Mouse (Mus musculus) MEL (cell line): Measurements from ENCODE around the gene Ehmt2. TPM values are rescaled to one million over a fixed set of nuclear protein-coding genes. Genes with fewer than 3 reads are reported as not detected.
A peak's percentile ranks its signal among the peaks of the same experiment; 100 is the strongest.

Source experiments
- DNase-seq: peaks from one replicate; pipeline ENCODE4 v3.0.0; 2011; ENCODE audit warnings: low read depth, low spot score
- H3K27ac ChIP-seq: 2 replicates; pipeline ENCODE4 v1.5.1; 2012; ENCODE audit warnings: low read depth, mild to moderate bottlenecking, control low read depth, low read length, moderate library complexity; ENCODE audit not compliant: control insufficient read depth
- H3K27me3 ChIP-seq, 2 experiments: fragments of 150-350 bp in 1 of 2; sonication (generic) in 1 of 2; 2 replicates each; pipeline ENCODE4 v1.6.1; 2012; ENCODE audit warnings: low read length in 2 of 2, mild to moderate bottlenecking in 2 of 2, improper control_type of control experiment in 1 of 2, moderate library complexity in 1 of 2; ENCODE audit not compliant: insufficient read depth in 2 of 2, control insufficient read depth in 1 of 2
- H3K36me3 ChIP-seq, 2 experiments: 2 replicates each; pipeline ENCODE4 v1.6.1; 2012 to 2014; ENCODE audit warnings: low read length in 2 of 2, improper control_type of control experiment in 1 of 2, inconsistent platforms in 1 of 2, mild to moderate bottlenecking in 1 of 2; ENCODE audit not compliant: insufficient read depth in 2 of 2, control insufficient read depth in 1 of 2
- H3K4me1 ChIP-seq, 2 experiments: fragments of 150-350 bp in 1 of 2; sonication (generic) in 1 of 2; 2 replicates each; pipeline ENCODE4 v1.6.1; 2012; ENCODE audit warnings: low read length in 2 of 2, improper control_type of control experiment in 1 of 2, mild to moderate bottlenecking in 1 of 2; ENCODE audit not compliant: insufficient read depth in 2 of 2, control insufficient read depth in 1 of 2
- H3K4me3 ChIP-seq, 2 experiments: fragments of 150-350 bp in 1 of 2; sonication (generic) in 1 of 2; 2 replicates each; pipeline ENCODE4 v1.5.1; 2012; ENCODE audit warnings: low read depth in 2 of 2, low read length in 2 of 2, mild to moderate bottlenecking in 2 of 2, moderate library complexity in 2 of 2, control low read depth in 1 of 2, improper control_type of control experiment in 1 of 2; ENCODE audit not compliant: control insufficient read depth in 1 of 2, insufficient read depth in 1 of 2
- H3K79me2 ChIP-seq: 2 replicates; pipeline ENCODE4 v1.6.1; 2012; ENCODE audit warnings: mild to moderate bottlenecking, low read length, moderate library complexity; ENCODE audit not compliant: control insufficient read depth, poor library complexity, insufficient read depth
- H3K9ac ChIP-seq: 2 replicates; pipeline ENCODE4 v1.6.1; 2012; ENCODE audit warnings: low read depth, mild to moderate bottlenecking, control low read depth, low read length, moderate library complexity; ENCODE audit not compliant: control insufficient read depth, poor library complexity, severe bottlenecking
- H3K9me3 ChIP-seq: fragments of 150-350 bp; sonication (generic); replicated peaks from 2 replicates; pipeline ENCODE4 v1.6.1; 2012; ENCODE audit warnings: mild to moderate bottlenecking, low read length, improper control_type of control experiment, moderate library complexity; ENCODE audit not compliant: insufficient read depth
- BHLHE40 ChIP-seq: IDR thresholded peaks from 2 replicates; pipeline ENCODE4 v1.6.1; 2012; ENCODE audit warnings: low read depth, mild to moderate bottlenecking, inconsistent platforms, low read length, improper control_type of control experiment, borderline replicate concordance
- CHD1 ChIP-seq: IDR thresholded peaks from 2 replicates; pipeline ENCODE4 v1.6.1; 2012; ENCODE audit warnings: low read depth, mild to moderate bottlenecking, inconsistent platforms, low read length, improper control_type of control experiment
- CHD2 ChIP-seq: IDR thresholded peaks from 2 replicates; pipeline ENCODE4 v1.6.1; 2011; ENCODE audit warnings: low read length, improper control_type of control experiment
- CTCF ChIP-seq, 3 experiments: IDR thresholded peaks in 2 of 3; conservative IDR thresholded peaks in 1 of 3; 2 replicates each; pipeline ENCODE4 v1.5.1; 2011 to 2012; ENCODE audit warnings: low read length in 3 of 3, low read depth in 2 of 3, mild to moderate bottlenecking in 2 of 3, improper control_type of control experiment in 1 of 3, inconsistent platforms in 1 of 3, mixed read lengths in 1 of 3, moderate library complexity in 1 of 3; ENCODE audit not compliant: control insufficient read depth in 1 of 3, insufficient read depth in 1 of 3, poor library complexity in 1 of 3, severe bottlenecking in 1 of 3
- E2F4 ChIP-seq: IDR thresholded peaks from 2 replicates; pipeline ENCODE4 v1.6.1; 2011; ENCODE audit warnings: low read depth, low read length, improper control_type of control experiment, borderline replicate concordance
- ELF1 ChIP-seq: IDR thresholded peaks from 2 replicates; pipeline ENCODE4 v1.6.1; 2014; ENCODE audit warnings: low read depth, mild to moderate bottlenecking, inconsistent platforms, low read length, improper control_type of control experiment, moderate library complexity
- EP300 ChIP-seq, 2 experiments: IDR thresholded peaks; 2 replicates each; pipeline ENCODE4 v1.6.1; 2011; ENCODE audit warnings: improper control_type of control experiment in 2 of 2, low read length in 2 of 2, low read depth in 1 of 2, mild to moderate bottlenecking in 1 of 2
- ETS1 ChIP-seq: IDR thresholded peaks from 2 replicates; pipeline ENCODE4 v1.6.1; 2012; ENCODE audit warnings: low read depth, mild to moderate bottlenecking, inconsistent platforms, low read length, improper control_type of control experiment, moderate library complexity
- GABPA ChIP-seq: IDR thresholded peaks from 2 replicates; pipeline ENCODE4 v1.6.1; 2012; ENCODE audit warnings: low read depth, mild to moderate bottlenecking, inconsistent platforms, low read length, improper control_type of control experiment, moderate library complexity
- GATA1 ChIP-seq: IDR thresholded peaks from 2 replicates; pipeline ENCODE4 v1.6.1; 2011; ENCODE audit warnings: low read depth, low read length, improper control_type of control experiment
- HCFC1 ChIP-seq: IDR thresholded peaks from 2 replicates; pipeline ENCODE4 v1.6.1; 2012; ENCODE audit warnings: low read depth, mild to moderate bottlenecking, inconsistent platforms, low read length, improper control_type of control experiment, moderate library complexity
- JUND ChIP-seq: IDR thresholded peaks from 2 replicates; pipeline ENCODE4 v1.6.1; 2011; ENCODE audit warnings: low read depth, mild to moderate bottlenecking, improper control_type of control experiment, low read length
- KAT2A ChIP-seq: conservative IDR thresholded peaks from 2 replicates; pipeline ENCODE4 v1.6.1; 2012; ENCODE audit warnings: low read depth, low read length, improper control_type of control experiment, inconsistent platforms
- MAX ChIP-seq: IDR thresholded peaks from 2 replicates; pipeline ENCODE4 v1.6.1; 2011; ENCODE audit warnings: low read length, improper control_type of control experiment
- MEF2A ChIP-seq: IDR thresholded peaks from 2 replicates; pipeline ENCODE4 v1.6.1; 2014; ENCODE audit warnings: low read depth, mild to moderate bottlenecking, inconsistent platforms, low read length, improper control_type of control experiment; ENCODE audit not compliant: poor library complexity, insufficient replicate concordance, severe bottlenecking; ENCODE audit errors: extremely low read depth
- MXI1 ChIP-seq: IDR thresholded peaks from 2 replicates; pipeline ENCODE4 v1.6.1; 2011; ENCODE audit warnings: mild to moderate bottlenecking, low read depth, low read length, improper control_type of control experiment
- MYB ChIP-seq: IDR thresholded peaks from 2 replicates; pipeline ENCODE4 v1.6.1; 2011; ENCODE audit warnings: mild to moderate bottlenecking, low read depth, low read length, improper control_type of control experiment
- NELFE ChIP-seq: IDR thresholded peaks from 2 replicates; pipeline ENCODE4 v1.6.1; 2011; ENCODE audit warnings: low read depth, low read length, improper control_type of control experiment
- NRF1 ChIP-seq: IDR thresholded peaks from 2 replicates; pipeline ENCODE4 v1.6.1; 2014; ENCODE audit warnings: low read depth, mild to moderate bottlenecking, inconsistent platforms, low read length, improper control_type of control experiment, moderate library complexity; ENCODE audit not compliant: poor library complexity, insufficient read depth, severe bottlenecking
- POLR2A ChIP-seq, 2 experiments: IDR thresholded peaks; 2 replicates each; pipeline ENCODE4 v1.6.1; 2011 to 2012; ENCODE audit warnings: low read length in 2 of 2, mild to moderate bottlenecking in 2 of 2, control low read depth in 1 of 2, improper control_type of control experiment in 1 of 2, low read depth in 1 of 2, moderate library complexity in 1 of 2; ENCODE audit not compliant: control insufficient read depth in 1 of 2, insufficient read depth in 1 of 2, poor library complexity in 1 of 2
- POLR2AphosphoS2 ChIP-seq: IDR thresholded peaks from 2 replicates; pipeline ENCODE4 v1.6.1; 2011; ENCODE audit warnings: low read length, improper control_type of control experiment
- POLR2AphosphoS5 ChIP-seq: IDR thresholded peaks from 2 replicates; pipeline ENCODE4 v1.6.1; 2012; ENCODE audit warnings: low read depth, borderline replicate concordance, mild to moderate bottlenecking, inconsistent platforms, low read length, moderate library complexity, mixed read lengths
- RAD21 ChIP-seq: IDR thresholded peaks from 2 replicates; pipeline ENCODE4 v1.6.1; 2011; ENCODE audit warnings: mild to moderate bottlenecking, low read depth, low read length, improper control_type of control experiment
- RCOR1 ChIP-seq: IDR thresholded peaks from 2 replicates; pipeline ENCODE4 v1.6.1; 2012; ENCODE audit warnings: low read depth, mild to moderate bottlenecking, inconsistent platforms, low read length, improper control_type of control experiment
- SIN3A ChIP-seq: IDR thresholded peaks from 2 replicates; pipeline ENCODE4 v1.6.1; 2012; ENCODE audit warnings: low read length, improper control_type of control experiment, inconsistent platforms
- SMC3 ChIP-seq: IDR thresholded peaks from 2 replicates; pipeline ENCODE4 v1.6.1; 2011; ENCODE audit warnings: low read depth, low read length, improper control_type of control experiment
- TAL1 ChIP-seq: IDR thresholded peaks from 2 replicates; pipeline ENCODE4 v1.6.1; 2012; ENCODE audit warnings: mild to moderate bottlenecking, inconsistent platforms, low read length, moderate library complexity, mixed read lengths
- TBP ChIP-seq: IDR thresholded peaks from 2 replicates; pipeline ENCODE4 v1.8.0; 2011; ENCODE audit warnings: low read depth, low read length, improper control_type of control experiment
- TCF12 ChIP-seq: IDR thresholded peaks from 2 replicates; pipeline ENCODE4 v1.6.1; 2014; ENCODE audit warnings: low read depth, mild to moderate bottlenecking, inconsistent platforms, low read length, improper control_type of control experiment, moderate library complexity
- USF1 ChIP-seq: IDR thresholded peaks from 2 replicates; pipeline ENCODE4 v1.6.1; 2014; ENCODE audit warnings: low read depth, mild to moderate bottlenecking, inconsistent platforms, low read length, improper control_type of control experiment, moderate library complexity
- USF2 ChIP-seq, 2 experiments: IDR thresholded peaks; 2 replicates each; pipeline ENCODE4 v1.6.1; 2011 to 2012; ENCODE audit warnings: improper control_type of control experiment in 2 of 2, low read length in 2 of 2, borderline replicate concordance in 1 of 2, inconsistent platforms in 1 of 2, low read depth in 1 of 2, mild to moderate bottlenecking in 1 of 2; ENCODE audit not compliant: insufficient read depth in 1 of 2
- ZC3H11A ChIP-seq: IDR thresholded peaks from 2 replicates; pipeline ENCODE4 v1.6.1; 2012; ENCODE audit warnings: low read depth, mild to moderate bottlenecking, inconsistent platforms, low read length, improper control_type of control experiment
- ZKSCAN1 ChIP-seq: IDR thresholded peaks from 2 replicates; pipeline ENCODE4 v1.6.1; 2012; ENCODE audit warnings: low read depth, mild to moderate bottlenecking, inconsistent platforms, low read length, improper control_type of control experiment, moderate library complexity
- ZMIZ1 ChIP-seq: IDR thresholded peaks from 2 replicates; pipeline ENCODE4 v1.6.1; 2012; ENCODE audit warnings: low read depth, mild to moderate bottlenecking, inconsistent platforms, low read length, improper control_type of control experiment, moderate library complexity
- ZNF384 ChIP-seq: IDR thresholded peaks from 2 replicates; pipeline ENCODE4 v1.6.1; 2012; ENCODE audit warnings: low read depth, mild to moderate bottlenecking, inconsistent platforms, low read length, improper control_type of control experiment
- polyA plus RNA-seq, 2 experiments: library from polyadenylated mRNA; stranded (reverse) in 1 of 2; unstranded in 1 of 2; fragments of >175 nt in 1 of 2; fragments of >200 nt in 1 of 2; gene quantifications; 2 replicates each; pipeline versions ENCODE4 v1.2.1 to v1.2.4; 2012; ENCODE audit warnings: low replicate concordance in 2 of 2, low read depth in 1 of 2; ENCODE audit not compliant: insufficient read length in 2 of 2, insufficient read depth in 1 of 2, missing spikeins in 1 of 2
- total RNA-seq: library from RNA; depleted of rRNA; stranded (reverse); fragments of 300-350 nt; gene quantifications from 2 replicates; pipeline ENCODE4 v1.2.3, GENCODE M21; 2012

The Ehmt2 gene
- total and polyA plus RNA-seq, 3 experiments: 66.6 to 113 TPM; not detected in 1

GRCm38 (mm10) chr17:34897373-34898159, 703 bp upstream of the Ehmt2 start:
- Histone ChIP-seq H3K9ac (peak overlapping the region; percentile 86), H3K9me3 (no peaks in the 10 kb centered on the region)
- peak; percentile 42 for TF ChIP-seq TBP
- TF ChIP-seq MXI1: no peak
- TF ChIP-seq GABPA: no peak
- TF ChIP-seq JUND: no peak
- peak; percentile 42; the same call in 1 of the 2 replicates for TF ChIP-seq RCOR1
- TF ChIP-seq TAL1: no peak
- peak; percentile 30; the same call in 1 of the 2 replicates for TF ChIP-seq CHD2
- TF ChIP-seq ELF1: no peak
- peak; percentile 38; the same call in 1 of the 2 replicates for TF ChIP-seq ZMIZ1
- peak; percentile 51; the same call in 1 of the 2 replicates for TF ChIP-seq ZKSCAN1
- no peak for TF ChIP-seq ZC3H11A
- peak; percentile 35; the same call in 1 of the 2 replicates for TF ChIP-seq BHLHE40
- 0 out of 2 replicates have a peak, but pooled peaks have one; percentile 68 for TF ChIP-seq CHD1
- no peak for TF ChIP-seq NRF1
- TF ChIP-seq CTCF (IDR thresholded peaks at IDR 0.05 in 2 of 3, conservative IDR thresholded peaks at IDR 0.05 in 1 of 3; ENCODE audit: control insufficient read depth in 1 of 3, insufficient read depth in 1 of 3, low read depth in 2 of 3, low read length in 3 of 3, poor library complexity in 1 of 3, severe bottlenecking in 1 of 3): no peak
- TF ChIP-seq TCF12: 0 out of 2 replicates have a peak, but pooled peaks have one; percentile 21
- no peak; a peak in 2 of 4 replicates for TF ChIP-seq POLR2A (IDR thresholded peaks at IDR 0.05; ENCODE audit: control insufficient read depth in 1 of 2, insufficient read depth in 1 of 2, low read depth in 1 of 2, low read length in 2 of 2, poor library complexity in 1 of 2)
- TF ChIP-seq ZNF384: no peak
- no peak for TF ChIP-seq MEF2A
- no peak for TF ChIP-seq RAD21
- no peak for TF ChIP-seq E2F4
- peak; percentile 78 for TF ChIP-seq HCFC1
- no peak for TF ChIP-seq USF1
- no peak for TF ChIP-seq MYB
- TF ChIP-seq SIN3A: no peak; the same call in 1 of the 2 replicates
- peak; percentile 20; the same call in 1 of the 2 replicates for TF ChIP-seq GATA1
- TF ChIP-seq POLR2AphosphoS5: 0 out of 2 replicates have a peak, but pooled peaks have one; percentile 57
- TF ChIP-seq USF2 (IDR thresholded peaks at IDR 0.05; ENCODE audit: borderline replicate concordance in 1 of 2, insufficient read depth in 1 of 2, low read depth in 1 of 2, low read length in 2 of 2): no peak
- 0 out of 2 replicates have a peak, but pooled peaks have one; percentile 10 for TF ChIP-seq SMC3
- TF ChIP-seq ETS1: no peak
- peak; percentile 69 for TF ChIP-seq MAX
- no peak for TF ChIP-seq NELFE
- TF ChIP-seq POLR2AphosphoS2: peak; percentile 64
- peak; percentile 58 for TF ChIP-seq KAT2A
- TF ChIP-seq EP300 (IDR thresholded peaks at IDR 0.05; ENCODE audit: low read depth in 1 of 2, low read length in 2 of 2): peak; percentile 31 to 49; a peak in 1 of 4 replicates

More at GRCm38 (mm10) chr17:34897373-34898159, 703 bp upstream of the Ehmt2 start:
- H3K27me3 ChIP-seq: no peaks in the 10 kb centered on the region
- H3K4me3 ChIP-seq: peak overlapping the region; percentile 65 to 88
- peak; percentile 79 for DNase-seq
- H3K4me1 ChIP-seq: peaks cover 0 to 21% of the 10 kb centered on the region in 2 experiments; a peak in 3 of 4 replicates
- peak overlapping the region; percentile 90 for H3K27ac ChIP-seq
- H3K79me2 ChIP-seq: peaks cover 34% of the 10 kb centered on the region
- H3K36me3 ChIP-seq: peaks cover 2 to 17% of the 10 kb centered on the region in 2 experiments; a peak in 3 of 4 replicates
